Mouse (Mus musculus) E14TG2a.4 (cell line): ENCODE measurements around the gene Rps6kb2.

Source experiments
- H3K27me3 ChIP-seq: 2 replicates; pipeline ENCODE4 v1.6.1; 2014; ENCODE audit warnings: low read length, control low read depth; ENCODE audit not compliant: insufficient read depth
- H3K36me3 ChIP-seq: 2 replicates; pipeline ENCODE4 v1.6.1; 2014; ENCODE audit warnings: low read length, control low read depth; ENCODE audit not compliant: insufficient read depth
- H3K4me1 ChIP-seq: replicated peaks from 2 replicates; pipeline ENCODE4 v1.6.1; 2014; ENCODE audit warnings: low read depth, low read length, control low read depth
- H3K4me3 ChIP-seq: replicated peaks from 2 replicates; pipeline ENCODE4 v1.5.1; 2014; ENCODE audit warnings: mild to moderate bottlenecking, low read length
- H3K9me3 ChIP-seq: 2 replicates; pipeline ENCODE4 v1.6.1; 2014; ENCODE audit warnings: low read length, control low read depth
- CTCF ChIP-seq: conservative IDR thresholded peaks from 2 replicates; pipeline ENCODE4 v1.5.1; 2014; ENCODE audit warnings: low read length
- NANOG ChIP-seq: IDR thresholded peaks from 2 replicates; pipeline ENCODE4 v1.6.1; 2014; ENCODE audit warnings: borderline replicate concordance, low read length, mixed read lengths
- POU5F1 ChIP-seq: IDR thresholded peaks from 2 replicates; pipeline ENCODE4 v1.6.1; 2014; ENCODE audit warnings: low read length, borderline replicate concordance

The Rps6kb2 gene

DNA sequence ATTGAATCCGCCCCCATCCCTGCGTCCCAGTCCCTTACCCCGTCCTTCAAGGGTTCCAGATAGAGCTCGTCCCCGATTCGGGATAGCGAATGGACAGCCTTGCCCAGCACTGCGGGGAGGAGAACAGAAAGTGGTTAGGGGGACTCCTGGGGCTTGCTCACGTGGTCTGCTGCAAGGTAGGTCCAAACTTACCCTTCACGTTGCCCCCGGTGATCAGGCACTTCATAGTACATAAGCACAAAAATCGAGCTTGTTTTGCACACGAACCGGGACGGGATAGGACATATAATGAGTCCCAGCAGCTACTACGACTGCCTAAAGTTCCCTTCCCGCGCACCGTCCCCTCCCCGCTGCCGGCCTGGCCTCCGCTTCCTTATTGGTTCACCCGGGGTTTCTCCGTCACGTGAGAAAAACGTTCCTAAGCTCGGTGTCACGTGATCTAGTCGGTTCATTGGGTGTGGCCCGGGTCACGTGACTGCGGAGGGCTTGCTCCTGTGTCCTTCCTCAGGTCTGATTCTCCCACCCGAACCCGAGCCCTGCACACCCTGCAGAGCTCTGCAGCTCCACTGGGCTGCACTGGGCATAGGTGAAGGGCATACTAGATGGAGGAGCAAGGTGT, 38.2 kb upstream of the Rps6kb2 start, which contains the start of gene Rad9a:
Gene Rad9a, minus strand, starts transcription at position 372 of the 619 bp plus-strand sequence.
- TF ChIP-seq NANOG = no peak
- no peak for TF ChIP-seq POU5F1
- TF ChIP-seq CTCF = no peak
- Histone ChIP-seq H3K27me3 (peaks cover 3% of the 10 kb centered on the region; the same call in 1 of the 2 replicates), H3K9me3 (no peaks in the 10 kb centered on the region), H3K4me3 (peak within 1 kb of the TSS; percentile 92), H3K4me1 (peaks cover 82% of the 10 kb centered on the region), H3K36me3 (peaks cover 45% of the 10 kb centered on the region)

GRCm38 (mm10) chr19:4197180-4197579, 34.0 kb upstream of the Rps6kb2 start:
- TF ChIP-seq NANOG = no peak
- TF ChIP-seq POU5F1 = no peak
- no peak for TF ChIP-seq CTCF
- Histone ChIP-seq H3K4me3 (peak overlapping the region; percentile 20; the same call in 1 of the 2 replicates), H3K4me1 (peaks cover 89% of the 10 kb centered on the region), H3K36me3 (peaks cover 81% of the 10 kb centered on the region), H3K27me3 (no peaks in the 10 kb centered on the region), H3K9me3 (no peaks in the 10 kb centered on the region)

- Histone ChIP-seq H3K9me3 (no peaks in the 10 kb centered on the region), H3K27me3 (no peaks in the 10 kb centered on the region), H3K36me3 (peaks cover 81% of the 10 kb centered on the region), H3K4me3 (peak overlapping the region; percentile 20; the same call in 1 of the 2 replicates), H3K4me1 (peaks cover 85% of the 10 kb centered on the region)
- TF ChIP-seq CTCF (no peak), POU5F1 (no peak), NANOG (no peak)
Observed at GRCm38 (mm10) chr19:4196548-4196947, 33.4 kb upstream of the Rps6kb2 start.

DNA sequence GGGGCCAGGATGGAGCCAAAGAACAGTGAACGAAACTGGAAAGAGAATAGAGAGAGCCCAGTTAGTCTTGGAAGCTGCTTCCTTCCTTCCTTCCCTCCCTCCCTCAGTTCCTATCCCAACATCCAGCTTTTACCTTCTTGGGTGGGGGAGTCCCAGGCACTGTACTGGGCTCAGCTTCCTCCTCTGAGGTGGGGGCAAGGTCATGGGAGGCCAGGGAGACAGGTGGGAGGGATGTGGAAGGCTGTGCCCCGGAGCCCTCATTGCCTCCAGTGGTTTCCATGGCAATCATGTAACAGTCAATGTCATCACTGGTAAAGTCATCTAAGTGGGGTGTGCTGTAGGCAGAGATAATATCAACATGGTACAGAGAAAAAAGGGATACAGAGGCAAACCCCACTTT, 32.9 kb upstream of the Rps6kb2 start:
- Histone ChIP-seq H3K27me3 (no peaks in the 10 kb centered on the region), H3K4me3 (peak overlapping the region; percentile 23; the same call in 1 of the 2 replicates), H3K36me3 (peaks cover 81% of the 10 kb centered on the region), H3K9me3 (no peaks in the 10 kb centered on the region), H3K4me1 (peaks cover 90% of the 10 kb centered on the region)
- TF ChIP-seq POU5F1 = no peak
- TF ChIP-seq CTCF = no peak
- no peak for TF ChIP-seq NANOG

DNA sequence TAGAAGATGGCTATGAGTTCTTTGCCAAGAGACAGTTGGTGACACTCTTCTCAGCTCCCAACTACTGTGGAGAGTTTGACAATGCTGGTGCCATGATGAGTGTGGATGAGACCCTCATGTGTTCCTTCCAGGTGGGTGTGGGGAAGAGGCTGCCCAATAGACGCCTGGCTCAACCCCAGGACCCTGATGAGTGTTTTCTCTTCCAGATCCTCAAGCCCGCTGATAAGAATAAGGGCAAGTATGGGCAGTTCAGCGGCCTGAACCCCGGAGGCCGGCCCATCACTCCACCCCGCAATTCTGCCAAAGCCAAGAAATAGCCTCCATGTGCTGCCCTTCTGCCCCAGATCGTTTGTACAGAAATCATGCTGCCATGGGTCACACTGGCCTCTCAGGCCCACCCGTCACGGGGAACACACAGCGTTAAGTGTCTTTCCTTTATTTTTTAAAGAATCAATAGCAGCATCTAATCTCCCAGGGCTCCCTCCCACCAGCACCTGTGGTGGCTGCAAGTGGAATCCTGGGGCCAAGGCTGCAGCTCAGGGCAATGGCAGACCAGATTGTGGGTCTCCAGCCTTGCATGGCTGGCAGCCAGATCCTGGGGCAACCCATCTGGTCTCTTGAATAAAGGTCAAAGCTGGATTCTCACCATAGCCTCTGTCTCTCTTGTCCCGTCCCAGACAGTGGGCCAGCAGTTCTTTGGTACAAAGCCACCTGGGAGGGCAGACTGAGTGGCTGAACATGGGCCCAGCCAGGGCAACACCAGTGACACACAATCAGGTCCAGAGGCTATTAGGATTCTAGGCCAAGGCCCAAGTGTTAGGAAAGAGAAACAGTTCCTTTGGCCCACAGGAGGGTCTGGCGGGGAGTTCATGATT, 31.9 kb upstream of the Rps6kb2 start:
- TF ChIP-seq CTCF (no peak), POU5F1 (no peak), NANOG (no peak)
- H3K4me3 ChIP-seq = no peak overlapping the region
- no peaks in the 10 kb centered on the region for H3K27me3 ChIP-seq
- H3K4me1 ChIP-seq = peaks cover 90% of the 10 kb centered on the region
- peaks cover 73% of the 10 kb centered on the region for H3K36me3 ChIP-seq
- no peaks in the 10 kb centered on the region for H3K9me3 ChIP-seq

DNA sequence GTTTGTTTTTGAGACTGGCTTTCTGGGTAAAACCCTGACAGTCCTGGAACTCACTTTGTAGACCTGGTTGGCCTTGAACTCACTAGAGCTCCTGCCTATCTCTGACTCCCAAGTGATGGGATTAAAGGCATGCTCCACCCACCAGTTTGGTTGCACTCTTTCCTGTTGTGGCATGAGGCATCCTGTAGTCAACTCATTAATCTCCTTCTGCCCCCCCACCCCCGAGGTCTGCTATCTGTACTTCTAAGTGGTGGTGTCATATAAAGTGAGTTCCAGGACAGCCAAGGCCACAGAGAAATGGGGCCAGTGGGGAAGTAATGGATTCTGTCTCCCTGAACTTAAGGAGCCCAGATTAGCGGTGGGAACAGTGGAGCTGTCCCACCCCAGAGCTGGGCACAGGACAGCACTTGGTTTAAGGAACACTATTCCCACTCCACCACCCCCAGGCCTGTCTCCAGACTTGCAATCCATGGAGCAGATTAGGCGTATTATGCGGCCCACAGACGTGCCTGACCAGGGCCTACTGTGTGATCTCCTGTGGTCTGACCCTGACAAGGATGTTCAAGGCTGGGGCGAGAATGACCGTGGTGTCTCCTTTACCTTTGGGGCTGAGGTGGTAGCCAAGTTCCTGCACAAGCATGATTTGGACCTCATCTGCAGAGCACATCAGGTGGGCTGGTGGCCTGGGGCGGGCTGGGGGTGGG, 31.0 kb upstream of the Rps6kb2 start:
- peaks cover 64% of the 10 kb centered on the region for H3K36me3 ChIP-seq
- no peak for TF ChIP-seq NANOG
- no peak for TF ChIP-seq POU5F1
- no peak for TF ChIP-seq CTCF
- H3K4me3 ChIP-seq = peak overlapping the region; percentile 98
- H3K4me1 ChIP-seq = peaks cover 89% of the 10 kb centered on the region
- no peaks in the 10 kb centered on the region for H3K27me3 ChIP-seq
- no peaks in the 10 kb centered on the region for H3K9me3 ChIP-seq

- TF ChIP-seq NANOG (no peak), POU5F1 (no peak), CTCF (no peak)
- Histone ChIP-seq H3K4me1 (peaks cover 89% of the 10 kb centered on the region), H3K27me3 (no peaks in the 10 kb centered on the region), H3K4me3 (peak overlapping the region; percentile 98), H3K36me3 (peaks cover 54% of the 10 kb centered on the region), H3K9me3 (no peaks in the 10 kb centered on the region)
Observed at GRCm38 (mm10) chr19:4193129-4193528, 30.0 kb upstream of the Rps6kb2 start.

DNA sequence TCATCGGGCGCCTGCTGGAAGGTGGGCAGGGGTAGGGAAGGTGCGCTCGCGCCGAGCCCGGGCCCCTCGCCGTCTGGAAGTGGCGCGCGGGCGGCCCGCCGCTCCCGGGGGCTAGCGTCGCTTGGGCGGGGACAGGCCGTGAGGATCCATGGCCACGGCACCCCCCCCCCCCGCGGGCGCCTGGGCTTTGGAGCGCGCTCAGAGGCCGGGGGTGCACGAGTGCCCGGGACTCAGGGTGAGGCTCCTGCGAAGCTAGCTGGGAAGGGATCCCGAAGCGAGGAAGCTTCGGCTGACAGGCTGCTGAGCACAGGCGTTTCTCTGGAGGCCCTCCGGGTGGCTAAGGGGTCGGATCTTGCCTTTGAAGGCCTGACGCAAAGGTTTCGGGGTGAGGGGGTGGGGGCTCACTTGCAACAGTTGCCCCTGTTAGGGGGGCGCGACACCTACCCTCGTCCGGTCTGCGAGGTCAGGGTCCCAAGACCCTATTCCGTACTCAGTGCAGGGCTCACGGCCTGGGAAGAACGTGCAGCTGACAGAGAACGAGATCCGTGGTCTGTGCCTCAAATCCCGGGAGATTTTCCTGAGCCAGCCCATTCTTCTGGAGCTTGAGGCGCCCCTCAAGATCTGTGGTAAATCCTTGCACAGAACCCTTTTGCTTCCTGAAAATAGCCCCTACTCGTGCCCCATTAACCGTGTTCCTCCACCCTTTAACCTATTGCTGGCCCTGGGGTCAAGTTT, 29.3 kb upstream of the Rps6kb2 start:
- no peaks in the 10 kb centered on the region for H3K27me3 ChIP-seq

More for the DNA sequence above, 29.3 kb upstream of the Rps6kb2 start:
- TF ChIP-seq CTCF = no peak
- no peak for TF ChIP-seq NANOG
- TF ChIP-seq POU5F1 = no peak
- Histone ChIP-seq H3K4me3 (peak overlapping the region; percentile 98), H3K9me3 (no peaks in the 10 kb centered on the region), H3K36me3 (peaks cover 47% of the 10 kb centered on the region), H3K4me1 (peaks cover 89% of the 10 kb centered on the region)
